Mouse (Mus musculus) monocyte, adult 5-6 weeks (primary cell): Measurements from ENCODE around the gene Itgax. TPM values are rescaled to one million over a fixed set of nuclear protein-coding genes. Genes with fewer than 3 reads are reported as not detected.

Source experiments
- ATAC-seq: fragments of 153-309, 156-312 bp; replicated peaks from 2 replicates; pipeline ENCODE4 v1.8.0; 2017; ENCODE audit warnings: mild to moderate bottlenecking; ENCODE audit not compliant: low TSS enrichment, insufficient number of reproducible peaks, severe bottlenecking, poor library complexity, low FRiP score
- total RNA-seq: library from RNA; stranded (forward); fragments of 200-1000, 200-491, 200-594 nt; gene quantifications from 3 replicates; pipeline ENCODE4 v1.2.3, GENCODE M21; 2017

Itgax gene
- 189 to 316 TPM (median 230 TPM) in 3 replicates for total RNA-seq

DNA sequence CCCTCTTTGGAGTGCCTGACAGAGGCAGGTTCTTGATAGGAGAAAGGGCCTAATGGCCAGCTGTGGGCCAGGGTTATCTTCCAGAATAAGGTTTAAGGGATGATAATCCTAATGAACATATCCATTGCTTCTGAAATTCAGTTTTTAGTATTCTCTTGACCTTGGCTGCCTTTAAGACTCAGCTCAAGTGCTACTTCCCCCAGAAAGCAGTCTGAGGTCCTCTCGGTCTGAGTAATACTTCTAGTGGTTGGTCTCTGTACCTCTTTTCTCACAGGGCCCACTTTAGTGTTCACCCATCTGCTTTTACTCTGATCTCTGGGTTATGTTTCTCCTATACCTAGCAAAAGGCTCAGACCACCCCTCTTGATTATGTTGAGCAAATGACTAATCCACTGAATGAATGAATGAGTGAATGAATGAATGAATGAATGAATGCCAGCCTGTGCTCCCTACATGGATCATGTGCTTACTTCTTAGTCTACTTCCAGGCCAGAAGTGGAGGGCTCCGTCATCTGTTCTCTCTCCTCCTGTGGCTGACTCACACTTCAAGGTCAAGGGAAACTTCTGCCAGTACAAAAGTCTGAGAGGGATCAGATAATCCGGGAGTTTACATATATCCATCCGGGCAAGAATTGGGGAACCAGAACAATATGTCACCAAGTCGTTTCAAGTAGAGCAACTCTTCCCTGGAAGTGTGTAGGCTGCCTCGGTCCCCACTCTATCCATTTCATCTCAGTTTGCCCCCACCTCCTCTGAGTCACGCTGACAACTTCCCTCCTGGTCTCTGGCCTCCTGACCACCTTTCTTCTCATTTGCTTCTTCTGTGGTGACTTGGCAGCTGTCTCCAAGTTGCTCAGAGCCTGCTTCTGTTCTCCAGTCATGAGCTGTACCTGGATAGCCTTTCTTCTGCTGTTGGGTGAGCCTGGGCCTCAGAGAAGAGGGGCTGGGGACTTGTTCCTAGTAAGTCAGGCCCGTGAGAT is at the start of gene Itgax:
TSS of gene Itgax (plus strand) at position 807 of the 980 bp plus-strand sequence.
- peak; percentile 50 for ATAC-seq

DNA sequence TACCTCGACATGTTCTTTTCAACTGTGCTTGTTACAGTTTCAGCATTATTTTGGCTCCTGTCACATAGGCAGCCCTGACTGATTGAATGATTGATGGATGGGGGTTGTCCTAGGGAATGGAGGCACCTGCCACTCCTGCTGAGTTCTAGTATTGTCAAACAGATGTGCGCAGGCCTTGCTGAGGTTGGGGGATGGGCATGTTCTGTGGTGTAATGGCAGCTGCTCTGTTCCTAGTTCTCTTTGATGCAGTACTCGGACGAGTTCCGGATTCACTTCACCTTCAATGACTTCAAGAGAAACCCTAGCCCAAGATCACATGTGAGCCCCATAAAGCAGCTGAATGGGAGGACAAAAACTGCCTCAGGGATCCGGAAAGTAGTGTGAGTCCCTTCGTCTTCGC is 49.3 kb upstream of the Itgax start:
- no peak for ATAC-seq

GRCm38 (mm10) chr7:128089141-128089540 is 40.2 kb upstream of the Itgax start:
- peak; percentile 96 for ATAC-seq

- ATAC-seq, result no peak
These were observed 31.2 kb upstream of the Itgax start for GRCm38 (mm10) chr7:128098135-128098534.

GRCm38 (mm10) chr7:128100742-128101357 is 28.5 kb upstream of the Itgax start:
- ATAC-seq, result no peak

GRCm38 (mm10) chr7:128105246-128105645 is 24.1 kb upstream of the Itgax start:
- no peak for ATAC-seq

DNA sequence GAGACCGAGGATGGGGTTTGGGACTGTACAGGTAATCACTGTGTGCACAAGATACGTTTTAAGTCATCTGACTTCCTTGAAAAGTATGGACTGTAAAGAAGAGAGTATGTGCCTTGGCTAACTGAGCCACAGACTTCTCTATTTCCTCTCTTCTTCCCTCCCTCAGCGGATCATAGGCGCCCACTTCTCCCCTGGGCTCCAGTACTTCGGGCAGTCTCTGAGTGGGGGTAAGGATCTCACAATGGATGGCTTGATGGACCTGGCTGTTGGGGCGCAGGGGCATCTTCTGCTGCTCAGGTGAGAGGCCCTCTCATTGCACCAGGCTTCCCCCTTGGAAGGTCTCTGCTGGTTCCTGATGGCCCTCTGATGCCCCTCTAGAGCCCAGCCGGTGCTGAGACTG is 21.9 kb upstream of the Itgax start:
- ATAC-seq, result no peak

GRCm38 (mm10) chr7:128110314-128110713 is 19.0 kb upstream of the Itgax start:
- ATAC-seq, result peak; percentile 81

DNA sequence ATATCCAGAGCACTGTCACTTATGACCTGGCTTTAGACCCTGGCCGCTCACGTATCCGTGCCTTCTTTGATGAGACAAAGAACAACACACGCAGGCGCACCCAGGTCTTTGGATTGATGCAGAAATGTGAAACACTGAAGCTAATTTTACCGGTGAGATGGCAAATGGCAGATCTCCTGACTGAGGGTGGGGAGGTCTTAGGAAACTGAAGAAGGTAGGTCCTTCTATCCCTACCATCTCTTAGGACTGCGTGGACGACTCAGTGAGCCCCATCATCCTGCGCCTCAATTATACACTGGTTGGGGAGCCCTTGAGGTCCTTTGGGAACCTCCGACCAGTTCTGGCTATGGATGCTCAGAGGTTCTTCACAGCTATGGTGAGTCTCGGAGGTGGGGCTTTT is 17.2 kb upstream of the Itgax start:
- no peak for ATAC-seq

DNA sequence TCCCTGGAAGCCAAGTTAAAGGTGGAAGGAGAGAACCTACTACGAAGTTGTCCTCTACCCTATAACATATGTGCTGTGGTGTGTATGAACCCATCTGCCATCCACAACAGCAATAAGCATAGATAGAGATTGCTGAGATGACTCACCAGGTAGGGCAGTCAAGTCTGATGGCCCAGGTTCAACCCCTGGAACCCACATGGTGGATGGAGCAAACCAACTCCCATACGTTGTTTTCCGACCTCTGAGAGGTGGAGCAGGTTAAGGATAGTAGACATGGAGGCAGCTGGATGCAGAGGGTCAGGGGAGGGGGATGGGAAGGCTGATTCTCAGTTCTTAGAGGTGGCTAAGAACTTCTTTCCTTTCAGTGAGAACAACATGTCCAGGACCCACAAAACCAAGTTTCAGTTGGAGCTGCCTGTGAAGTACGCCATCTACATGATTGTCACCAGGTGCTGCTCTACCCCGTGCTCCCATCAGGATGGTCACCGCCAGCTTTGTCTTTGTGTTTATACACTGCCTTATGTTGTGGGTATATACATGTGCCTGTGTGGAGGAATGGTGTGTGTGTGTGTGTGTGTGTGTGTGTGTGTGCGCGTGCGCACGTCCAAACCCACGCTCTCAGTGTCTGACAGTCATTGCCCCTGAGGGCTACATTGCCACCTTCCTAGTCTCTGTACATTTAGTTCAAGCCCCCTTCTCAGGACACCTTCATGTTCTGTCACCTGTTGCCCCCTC is 14.8 kb upstream of the Itgax start:
- no peak for ATAC-seq

DNA sequence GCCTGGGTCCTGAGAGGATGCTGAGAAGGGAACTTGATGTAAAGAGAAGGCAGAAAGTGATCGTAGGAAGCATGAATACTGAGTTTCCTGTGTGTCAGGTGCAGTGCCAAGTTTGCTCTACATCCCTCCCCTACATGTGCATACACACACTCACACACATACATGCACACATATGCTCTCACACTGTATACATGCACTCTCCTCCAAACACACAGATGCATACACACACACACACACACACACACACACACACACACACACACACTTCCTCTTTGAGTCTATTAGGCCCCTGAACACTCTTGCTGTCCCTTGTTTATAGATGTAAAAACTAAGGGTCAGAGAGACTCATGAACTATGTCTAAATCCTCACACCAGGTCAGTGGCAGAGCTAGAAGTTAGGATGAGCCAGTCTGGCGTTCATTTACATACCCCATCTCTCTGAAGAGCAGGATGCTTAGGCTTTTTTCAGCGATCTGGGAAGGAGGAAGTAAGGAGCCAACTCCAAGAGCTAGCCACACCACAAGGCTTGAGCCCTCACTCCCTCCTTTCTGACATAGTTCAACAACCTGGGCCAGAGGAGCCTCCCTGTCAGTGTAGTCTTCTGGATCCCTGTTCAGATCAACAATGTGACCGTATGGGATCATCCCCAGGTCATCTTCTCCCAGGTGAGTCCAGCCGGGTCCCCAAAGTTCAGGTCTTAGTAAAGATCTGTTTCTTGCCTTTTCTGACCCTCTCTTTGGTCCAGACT is 14.0 kb upstream of the Itgax start:
- peak; percentile 36; the same call in 1 of the 2 replicates for ATAC-seq

- ATAC-seq, result no peak
These were observed 13.0 kb upstream of the Itgax start for GRCm38 (mm10) chr7:128116396-128116795.

DNA sequence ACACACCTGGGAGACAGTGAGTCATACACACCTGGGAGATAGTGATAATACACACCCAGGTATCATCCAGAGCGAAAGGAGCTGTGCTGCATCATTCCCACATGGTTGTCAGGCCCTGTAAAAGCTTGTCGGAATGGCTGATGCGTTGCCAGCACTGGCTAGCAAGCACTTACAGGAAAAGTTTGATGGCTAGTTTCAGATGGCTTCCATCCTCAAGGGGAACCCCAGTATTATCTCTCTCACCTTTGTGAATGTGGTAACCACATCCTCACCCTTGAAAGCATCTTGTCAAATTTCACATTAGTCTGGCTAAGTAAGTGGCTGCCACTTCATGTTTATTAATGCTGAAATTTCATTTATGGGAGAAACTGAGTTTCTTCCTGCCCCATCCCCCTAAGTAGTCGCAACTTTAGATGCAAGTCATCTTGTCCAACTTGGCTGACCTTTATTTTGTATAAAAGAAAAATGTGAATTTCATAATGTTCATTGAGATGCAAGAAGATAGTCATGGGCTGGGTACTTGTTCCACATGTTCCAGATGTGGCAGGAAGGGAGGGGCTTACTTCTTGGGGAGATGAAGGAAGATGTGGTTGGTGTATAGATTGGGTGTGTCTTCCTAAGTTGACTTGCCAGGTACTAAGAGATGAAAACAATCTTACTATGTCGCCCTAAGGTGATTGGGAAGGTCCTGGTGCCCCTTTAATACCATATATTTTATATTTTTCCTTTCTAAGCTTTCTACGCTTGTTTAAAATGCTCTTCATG is 9.4 kb upstream of the Itgax start:
- ATAC-seq, result no peak

GRCm38 (mm10) chr7:128132148-128132547 is 2.8 kb downstream of the Itgax start:
- 0 out of 2 replicates have a peak, but pooled peaks have one; percentile 3 for ATAC-seq

DNA sequence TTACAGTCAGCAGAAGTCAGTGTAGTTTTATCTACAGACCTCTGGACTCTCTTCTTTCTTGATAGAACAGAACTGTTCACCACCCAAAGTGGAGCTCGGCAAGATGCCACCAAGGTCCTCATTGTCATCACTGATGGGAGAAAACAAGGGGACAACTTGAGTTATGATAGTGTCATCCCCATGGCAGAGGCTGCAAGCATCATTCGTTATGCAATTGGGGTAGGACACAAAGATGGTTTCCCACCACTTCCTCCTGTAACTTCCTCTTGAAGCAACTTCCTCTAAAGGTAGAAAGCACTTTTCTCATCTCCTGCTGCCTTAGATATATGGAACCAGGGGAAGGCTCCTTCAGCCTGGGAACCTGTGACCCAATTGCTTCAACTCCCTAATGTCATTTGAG is 4.2 kb downstream of the Itgax start:
- ATAC-seq, result peak; percentile 66

- ATAC-seq, result peak; percentile 60
These were observed 7.6 kb downstream of the Itgax start for GRCm38 (mm10) chr7:128136927-128137326.

- ATAC-seq, result no peak
These were observed 10.3 kb downstream of the Itgax start for GRCm38 (mm10) chr7:128139611-128140010.

GRCm38 (mm10) chr7:128150970-128151369 is 21.6 kb downstream of the Itgax start:
- ATAC-seq, result no peak
